Mouse (Mus musculus): ENCODE data around the gene 5730596B20Rik. TPM values are rescaled to one million over a fixed set of nuclear protein-coding genes. Genes with fewer than 3 reads are reported as not detected.
A peak's percentile ranks its signal among the peaks of the same experiment; 100 is the strongest.

5730596B20Rik gene
- polyA plus RNA-seq, 1 experiment from 2014 or later, result 0.08 TPM

DNA sequence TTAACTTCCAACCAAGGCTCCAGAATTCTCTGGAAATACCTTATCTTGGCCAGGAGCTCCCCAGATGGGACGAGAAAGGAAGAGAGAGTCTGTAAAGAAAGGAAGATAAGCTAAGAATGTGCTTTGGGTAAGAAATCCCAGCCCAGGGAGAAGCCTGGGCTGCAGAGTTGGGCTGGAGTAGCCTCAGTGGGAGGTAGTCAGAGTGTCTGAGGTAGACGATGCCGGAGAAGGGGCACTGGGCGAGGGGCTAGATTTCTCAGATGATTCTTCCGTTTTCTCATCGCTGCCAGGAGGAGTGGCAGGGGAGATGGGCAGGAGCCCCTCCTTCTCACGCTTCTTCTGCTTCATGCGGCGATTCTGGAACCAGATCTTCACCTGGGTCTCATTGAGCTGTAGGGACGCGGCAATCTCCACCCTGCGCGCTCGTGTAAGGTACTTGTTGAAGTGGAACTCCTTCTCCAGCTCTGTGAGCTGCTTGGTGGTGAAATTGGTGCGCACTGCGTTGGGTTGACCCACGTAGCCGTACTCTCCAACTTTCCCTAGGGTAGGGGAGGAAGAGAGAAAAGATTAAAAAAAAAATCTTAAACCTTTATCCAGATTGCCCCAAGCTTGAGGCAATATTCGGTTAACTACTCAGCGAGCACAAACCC is 20.6 kb upstream of the 5730596B20Rik start:
- no peak overlapping the region for H3K4me2 ChIP-seq
- peaks cover 99% of the 10 kb centered on the region for H3K27me3 ChIP-seq
- H3K27ac ChIP-seq, result no peak overlapping the region
- H3K9me3 ChIP-seq, result no peaks in the 10 kb centered on the region
- ATAC-seq (ENCODE audit: insufficient number of reproducible peaks, insufficient read depth, low FRiP score, low TSS enrichment, low read depth), result no peak
- 3% methylated on average over 20 of the region's 20 CpGs for WGBS
- H3K9ac ChIP-seq, result no peak overlapping the region
- peaks cover 15% of the 10 kb centered on the region for H3K4me1 ChIP-seq
- H3K36me3 ChIP-seq, result no peaks in the 10 kb centered on the region
- H3K4me3 ChIP-seq, result no peak overlapping the region

- Histone ChIP-seq H3K4me3 (peak overlapping the region; percentile 57), H3K9me3 (no peaks in the 10 kb centered on the region), H3K27me3 (peaks cover 98% of the 10 kb centered on the region), H3K27ac (no peak overlapping the region), H3K9ac (no peak overlapping the region), H3K4me1 (peaks cover 15% of the 10 kb centered on the region), H3K4me2 (peak overlapping the region; percentile 97), H3K36me3 (no peaks in the 10 kb centered on the region)
- ATAC-seq (ENCODE audit: insufficient number of reproducible peaks, insufficient read depth, low FRiP score, low TSS enrichment, low read depth), result no peak
- 1% methylated on average over 32 of the region's 32 CpGs for WGBS
Observed at GRCm38 (mm10) chr6:52157466-52158275, 19.6 kb upstream of the 5730596B20Rik start.

- WGBS, result under 1% methylated on average over 55 of the region's 55 CpGs
- peak within 1 kb of the TSS; percentile 97 for H3K4me2 ChIP-seq
- H3K4me3 ChIP-seq, result peak within 1 kb of the TSS; percentile 57
- H3K4me1 ChIP-seq, result peaks cover 15% of the 10 kb centered on the region
- H3K9me3 ChIP-seq, result no peaks in the 10 kb centered on the region
- peak; percentile 76 for ATAC-seq (ENCODE audit: insufficient number of reproducible peaks, insufficient read depth, low FRiP score, low TSS enrichment, low read depth)
- H3K36me3 ChIP-seq, result no peaks in the 10 kb centered on the region
- no peak within 1 kb of the TSS for H3K27ac ChIP-seq
- peak within 1 kb of the TSS; percentile 59 for H3K9ac ChIP-seq
- H3K27me3 ChIP-seq, result peaks cover 98% of the 10 kb centered on the region
Observed at GRCm38 (mm10) chr6:52158276-52159051, 18.8 kb upstream of the 5730596B20Rik start, which contains the start of gene Hoxa1. Gene Hoxa1 (minus strand): TSS chr6:52158317.

DNA sequence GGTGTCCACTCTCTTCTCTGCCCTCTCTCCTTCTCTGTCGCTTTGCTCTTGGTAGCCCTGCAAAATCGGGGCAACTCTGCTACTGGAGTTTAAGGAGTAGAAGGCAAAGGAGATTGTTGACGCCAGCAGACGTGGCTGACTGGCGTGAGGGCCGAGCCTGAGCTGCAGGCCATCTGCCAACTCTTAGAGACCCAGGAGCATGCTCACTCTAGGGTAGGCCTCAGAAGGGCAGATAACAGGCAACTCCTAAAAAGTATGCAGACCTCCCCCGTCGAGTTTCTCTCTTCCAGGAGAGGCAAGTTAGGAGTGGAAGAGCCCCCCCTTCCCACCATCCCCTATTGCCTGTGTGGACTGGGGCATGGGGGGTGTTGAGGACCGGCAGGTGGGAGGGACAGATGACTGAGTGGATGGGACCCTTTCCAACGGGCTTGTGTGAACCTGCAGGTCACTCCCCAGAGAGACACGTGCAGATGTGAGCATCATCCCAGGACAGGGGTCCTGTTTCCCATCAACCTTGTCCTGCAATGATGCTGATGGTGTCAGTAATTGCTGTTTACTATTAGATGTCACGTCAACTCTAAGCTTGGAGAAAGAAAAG is 18.0 kb upstream of the 5730596B20Rik start:
- 2% methylated on average over 12 of the region's 12 CpGs for WGBS
- H3K4me2 ChIP-seq, result peak overlapping the region; percentile 97
- peaks cover 98% of the 10 kb centered on the region for H3K27me3 ChIP-seq
- H3K36me3 ChIP-seq, result no peaks in the 10 kb centered on the region
- H3K9ac ChIP-seq, result no peak overlapping the region
- no peaks in the 10 kb centered on the region for H3K9me3 ChIP-seq
- no peak overlapping the region for H3K27ac ChIP-seq
- no peak for ATAC-seq (ENCODE audit: insufficient number of reproducible peaks, insufficient read depth, low FRiP score, low TSS enrichment, low read depth)
- peak overlapping the region; percentile 57 for H3K4me3 ChIP-seq
- peaks cover 15% of the 10 kb centered on the region for H3K4me1 ChIP-seq

DNA sequence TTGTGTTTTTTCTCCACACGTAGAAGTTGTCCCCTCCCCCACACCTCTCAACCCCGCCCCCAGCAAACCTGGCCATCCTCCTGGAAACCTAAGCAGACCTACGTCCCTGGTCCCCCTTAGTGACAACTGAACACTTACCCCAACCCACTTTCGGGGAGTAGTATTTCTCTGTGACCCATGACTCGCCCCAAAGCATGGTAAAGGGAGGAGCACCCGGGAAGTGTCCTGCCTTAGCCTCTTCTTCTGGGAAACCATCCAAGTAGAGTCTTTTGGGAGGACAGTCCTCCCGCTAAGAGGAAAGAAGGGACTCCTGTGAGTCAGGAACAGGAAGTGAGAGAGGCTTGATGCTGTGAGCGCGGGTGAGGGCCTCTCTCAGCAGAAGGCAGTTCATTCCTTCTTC is 17.3 kb upstream of the 5730596B20Rik start:
- H3K4me1 ChIP-seq, result peaks cover 15% of the 10 kb centered on the region
- no peak for ATAC-seq (ENCODE audit: insufficient number of reproducible peaks, insufficient read depth, low FRiP score, low TSS enrichment, low read depth)
- no peak overlapping the region for H3K4me2 ChIP-seq
- H3K9ac ChIP-seq, result no peak overlapping the region
- peaks cover 98% of the 10 kb centered on the region for H3K27me3 ChIP-seq
- H3K9me3 ChIP-seq, result no peaks in the 10 kb centered on the region
- H3K36me3 ChIP-seq, result no peaks in the 10 kb centered on the region
- no peak overlapping the region for H3K27ac ChIP-seq
- 2% methylated on average over 9 of the region's 9 CpGs for WGBS
- H3K4me3 ChIP-seq, result no peak overlapping the region

- 1% methylated on average over 30 of the region's 30 CpGs for WGBS
- Histone ChIP-seq H3K4me2 (peak overlapping the region; percentile 7; the same call in 1 of the 2 replicates), H3K36me3 (no peaks in the 10 kb centered on the region), H3K27me3 (peaks cover 98% of the 10 kb centered on the region), H3K27ac (no peak overlapping the region), H3K4me3 (no peak overlapping the region), H3K9ac (0 out of 2 replicates have a peak overlapping the region, but pooled peaks have one; percentile 21), H3K4me1 (peaks cover 15% of the 10 kb centered on the region), H3K9me3 (no peaks in the 10 kb centered on the region)
- no peak for ATAC-seq (ENCODE audit: insufficient number of reproducible peaks, insufficient read depth, low FRiP score, low TSS enrichment, low read depth)
Observed at GRCm38 (mm10) chr6:52160511-52161335, 16.6 kb upstream of the 5730596B20Rik start.

DNA sequence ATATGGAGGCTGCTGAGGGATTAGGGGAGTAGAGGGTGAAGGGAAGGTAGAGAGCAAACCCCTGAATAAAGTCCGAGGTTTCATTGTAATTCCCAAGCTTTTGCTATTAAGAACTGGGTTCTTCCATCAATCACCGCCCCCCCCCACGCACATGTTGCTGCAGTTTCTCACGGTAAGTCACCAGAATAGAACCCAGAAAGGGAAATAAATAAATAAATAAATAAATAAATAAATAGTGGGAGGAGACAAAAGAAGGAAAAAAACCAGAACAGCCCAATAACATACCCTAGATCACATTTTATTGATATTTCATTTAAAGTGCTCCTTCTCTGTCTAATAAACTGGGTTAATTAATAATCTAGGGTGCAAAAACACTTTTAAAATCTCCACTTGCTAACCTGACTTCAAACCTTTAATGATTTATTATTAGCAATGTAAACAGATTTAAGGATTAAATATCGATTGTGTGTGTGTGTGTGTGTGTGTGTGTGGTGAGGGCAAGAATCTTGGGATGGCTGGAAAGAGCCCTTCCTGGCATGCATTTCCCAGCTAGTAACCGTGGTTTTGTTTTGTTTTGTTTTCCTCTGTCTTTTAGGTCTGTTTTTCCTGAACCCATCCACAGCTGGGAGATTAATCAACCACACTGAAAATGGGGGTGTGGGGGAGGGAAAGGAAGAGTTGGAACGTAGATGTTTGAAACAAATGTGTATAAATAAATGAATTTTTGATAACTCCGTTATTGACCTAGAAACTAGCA is 15.8 kb upstream of the 5730596B20Rik start:
- Histone ChIP-seq H3K4me2 (no peak overlapping the region), H3K9ac (no peak overlapping the region), H3K4me3 (no peak overlapping the region), H3K27me3 (peaks cover 98% of the 10 kb centered on the region), H3K36me3 (no peaks in the 10 kb centered on the region), H3K27ac (no peak overlapping the region), H3K9me3 (no peaks in the 10 kb centered on the region), H3K4me1 (peaks cover 15% of the 10 kb centered on the region)
- WGBS, result 4% methylated on average over 8 of the region's 8 CpGs
- ATAC-seq (ENCODE audit: insufficient number of reproducible peaks, insufficient read depth, low FRiP score, low TSS enrichment, low read depth), result no peak

GRCm38 (mm10) chr6:52162093-52162380 is 15.3 kb upstream of the 5730596B20Rik start:
- no peak overlapping the region for H3K4me2 ChIP-seq
- WGBS, result 7% methylated on average over 1 of the region's 1 CpGs

GRCm38 (mm10) chr6:52162611-52163365 is 14.5 kb upstream of the 5730596B20Rik start:
- Histone ChIP-seq H3K9me3 (no peaks in the 10 kb centered on the region), H3K4me3 (peak overlapping the region; percentile 10; the same call in 1 of the 2 replicates), H3K36me3 (no peaks in the 10 kb centered on the region), H3K4me1 (peaks cover 15% of the 10 kb centered on the region), H3K27ac (no peak overlapping the region), H3K9ac (no peak overlapping the region), H3K4me2 (peak overlapping the region; percentile 5; the same call in 1 of the 2 replicates), H3K27me3 (peaks cover 98% of the 10 kb centered on the region)
- 3% methylated on average over 14 of the region's 14 CpGs for WGBS
- ATAC-seq (ENCODE audit: insufficient number of reproducible peaks, insufficient read depth, low FRiP score, low TSS enrichment, low read depth), result no peak

More at GRCm38 (mm10) chr6:52162093-52162380, 15.3 kb upstream of the 5730596B20Rik start:
- Histone ChIP-seq H3K9me3 (no peaks in the 10 kb centered on the region), H3K4me1 (peaks cover 15% of the 10 kb centered on the region), H3K4me3 (no peak overlapping the region), H3K9ac (no peak overlapping the region), H3K27me3 (peaks cover 98% of the 10 kb centered on the region), H3K36me3 (no peaks in the 10 kb centered on the region), H3K27ac (no peak overlapping the region)
- no peak for ATAC-seq (ENCODE audit: insufficient number of reproducible peaks, insufficient read depth, low FRiP score, low TSS enrichment, low read depth)
